Mouse (Mus musculus): Measurements from ENCODE around the gene C130050O18Rik. TPM values are rescaled to one million over a fixed set of nuclear protein-coding genes. Genes with fewer than 3 reads are reported as not detected.
A peak's percentile ranks its signal among the peaks of the same experiment; 100 is the strongest.

Gene C130050O18Rik
- polyA plus RNA-seq, 2 experiments: 0.93 to 1.3 TPM

DNA sequence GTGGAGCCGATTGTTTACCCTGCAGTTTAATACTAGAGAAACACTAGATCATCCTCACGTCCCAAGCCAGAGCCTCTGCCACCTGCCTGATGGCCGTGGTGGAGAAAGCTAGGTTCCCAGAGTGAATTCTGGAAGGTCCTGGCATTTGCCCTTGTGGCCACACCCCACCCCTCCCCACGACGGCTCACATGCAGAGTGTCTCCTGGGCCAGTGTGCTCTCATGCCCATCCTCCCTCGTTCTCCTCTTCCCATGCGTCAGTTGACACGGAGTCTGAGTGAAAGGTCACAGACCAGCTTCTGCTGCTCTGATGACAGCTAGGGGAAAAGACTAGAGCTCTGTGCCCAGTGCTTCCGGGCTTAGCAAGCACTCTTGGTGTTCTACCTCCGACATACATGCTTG, 20.5 kb upstream of the C130050O18Rik start:
- DNase-seq (ENCODE audit: low read depth in 3 of 3, low spot score in 3 of 3) (no peak), ATAC-seq (ENCODE audit: insufficient read depth) (no peak)
- WGBS (ENCODE audit: insufficient replicate concordance): 54% methylated on average over 10 of the region's 10 CpGs
- peak overlapping the region; percentile 96 for H3K9ac ChIP-seq (replicated peaks)
- no peaks in the 10 kb centered on the region for H3K9me3 ChIP-seq (ENCODE audit: control insufficient read depth, low read length)
- H3K4me1 ChIP-seq (replicated peaks; ENCODE audit: control insufficient read depth in 2 of 2, insufficient read depth in 2 of 2, low read length in 1 of 2): peaks cover 80 to 84% of the 10 kb centered on the region in 2 experiments
- TF ChIP-seq CTCF (IDR thresholded peaks at IDR 0.05; ENCODE audit: low read depth) (no peak), EP300 (IDR thresholded peaks at IDR 0.05; ENCODE audit: low read depth) (no peak)
- peak overlapping the region; percentile 36 for H3K27ac ChIP-seq
- peaks cover 16% of the 10 kb centered on the region for H3K36me3 ChIP-seq (replicated peaks; ENCODE audit: control insufficient read depth, insufficient read depth, low read depth)
- peak overlapping the region; percentile 97 for H3K4me2 ChIP-seq (ENCODE audit: low read depth)
- H3K27me3 ChIP-seq (ENCODE audit: control insufficient read depth, insufficient read depth, low read length): no peaks in the 10 kb centered on the region
- H3K4me3 ChIP-seq (ENCODE audit: insufficient read depth in 1 of 2, low read depth in 2 of 2, low read length in 2 of 2): no peak overlapping the region

DNA sequence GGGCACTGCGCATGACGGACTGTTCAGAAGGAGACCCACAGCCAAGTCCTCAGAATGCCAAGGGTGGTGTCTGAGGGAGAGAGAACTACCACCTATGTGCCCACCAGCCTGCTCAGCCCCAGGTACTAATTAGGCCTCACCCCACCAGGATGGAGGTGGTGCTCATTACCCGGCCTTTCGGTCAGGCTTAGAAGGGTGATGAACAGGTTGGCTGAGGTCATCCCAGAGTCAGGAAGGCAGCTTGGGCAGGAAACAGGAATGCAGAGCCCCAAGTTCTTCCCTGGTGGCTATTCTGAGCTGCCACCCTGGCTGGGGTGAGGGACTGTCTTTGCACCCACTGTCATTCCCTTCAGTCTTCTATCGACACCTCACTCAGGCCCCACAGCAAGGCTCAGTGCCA, 19.0 kb upstream of the C130050O18Rik start:
- WGBS (ENCODE audit: insufficient replicate concordance): 89% methylated on average over 5 of the region's 5 CpGs
- no peak for ATAC-seq (ENCODE audit: insufficient read depth)
- peak overlapping the region; percentile 32 for H3K9ac ChIP-seq (replicated peaks)
- peaks cover 16% of the 10 kb centered on the region for H3K36me3 ChIP-seq (replicated peaks; ENCODE audit: control insufficient read depth, insufficient read depth, low read depth)
- H3K4me1 ChIP-seq (replicated peaks; ENCODE audit: control insufficient read depth in 2 of 2, insufficient read depth in 2 of 2, low read length in 1 of 2): peaks cover 75 to 82% of the 10 kb centered on the region in 2 experiments
- H3K27me3 ChIP-seq (ENCODE audit: control insufficient read depth, insufficient read depth, low read length): no peaks in the 10 kb centered on the region
- H3K4me3 ChIP-seq (ENCODE audit: insufficient read depth in 1 of 2, low read depth in 2 of 2, low read length in 2 of 2): no peak overlapping the region; a peak in 1 of 4 replicates
- peak overlapping the region; percentile 100 for H3K27ac ChIP-seq
- TF ChIP-seq CTCF (IDR thresholded peaks at IDR 0.05; ENCODE audit: low read depth): no peak
- no peak for TF ChIP-seq EP300 (IDR thresholded peaks at IDR 0.05; ENCODE audit: low read depth)
- no peaks in the 10 kb centered on the region for H3K9me3 ChIP-seq (ENCODE audit: control insufficient read depth, low read length)
- DNase-seq (ENCODE audit: low read depth in 3 of 3, low spot score in 3 of 3): no peak
- peak overlapping the region; percentile 37 for H3K4me2 ChIP-seq (ENCODE audit: low read depth)

DNA sequence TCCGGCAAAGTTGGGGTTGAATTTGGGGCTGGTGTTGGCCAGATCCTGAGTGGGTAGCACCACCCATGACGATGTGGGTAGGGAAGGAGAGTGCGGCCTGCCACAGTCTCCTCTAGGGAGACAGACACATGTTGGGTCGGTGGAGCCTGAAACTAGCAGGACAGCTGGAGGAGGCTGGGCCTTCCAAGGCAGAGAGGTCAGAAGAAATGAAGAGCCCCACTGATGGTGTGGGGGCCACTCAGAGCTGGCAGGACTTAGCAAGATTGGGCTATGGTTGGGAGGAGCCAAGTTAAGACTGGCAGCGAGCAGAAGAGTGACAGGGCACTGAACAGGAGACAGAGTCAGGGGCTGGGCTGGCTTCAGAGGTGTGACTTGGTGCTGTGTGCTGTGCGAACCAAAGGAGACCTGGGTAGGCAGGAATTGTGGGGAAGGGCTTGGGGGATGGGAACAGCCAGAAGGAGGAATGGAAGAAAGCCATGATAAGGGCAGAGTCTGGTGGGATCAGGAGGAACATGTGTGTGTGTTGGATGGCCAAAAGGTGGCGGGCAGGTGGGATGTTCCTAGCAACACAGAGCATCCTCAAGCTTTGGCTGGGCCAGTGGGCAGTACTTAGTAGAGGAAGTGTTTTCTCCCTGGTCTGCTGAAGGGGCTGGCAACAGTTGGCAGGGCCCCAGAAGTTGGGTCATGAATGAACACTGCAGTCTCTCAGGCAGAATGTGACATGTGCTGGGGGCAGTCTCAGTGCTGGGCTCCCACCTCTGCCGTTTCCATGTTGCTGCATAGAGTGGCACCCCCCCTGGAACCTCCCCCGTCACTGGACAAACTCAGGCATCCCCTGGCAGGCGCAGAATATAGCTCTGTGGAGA, 17.5 kb upstream of the C130050O18Rik start:
- Histone ChIP-seq H3K27ac (peak overlapping the region; percentile 100), H3K9ac (replicated peaks) (peak overlapping the region; percentile 96), H3K4me1 (replicated peaks; ENCODE audit: control insufficient read depth in 2 of 2, insufficient read depth in 2 of 2, low read length in 1 of 2) (peaks cover 69 to 80% of the 10 kb centered on the region in 2 experiments), H3K4me2 (ENCODE audit: low read depth) (peak overlapping the region; percentile 76), H3K36me3 (replicated peaks; ENCODE audit: control insufficient read depth, insufficient read depth, low read depth) (peaks cover 29% of the 10 kb centered on the region), H3K4me3 (ENCODE audit: insufficient read depth in 1 of 2, low read depth in 2 of 2, low read length in 2 of 2) (peak overlapping the region in 1 of 2 experiments; percentile 70; a peak in 2 of 4 replicates), H3K9me3 (ENCODE audit: control insufficient read depth, low read length) (no peaks in the 10 kb centered on the region), H3K27me3 (ENCODE audit: control insufficient read depth, insufficient read depth, low read length) (no peaks in the 10 kb centered on the region)
- DNase-seq (ENCODE audit: low read depth in 3 of 3, low spot score in 3 of 3) (no peak), ATAC-seq (ENCODE audit: insufficient read depth) (no peak)
- no peak; the same call in 1 of the 2 replicates for TF ChIP-seq CTCF (IDR thresholded peaks at IDR 0.05; ENCODE audit: low read depth)
- TF ChIP-seq EP300 (IDR thresholded peaks at IDR 0.05; ENCODE audit: low read depth): no peak
- 69% methylated on average over 10 of the region's 10 CpGs for WGBS (ENCODE audit: insufficient replicate concordance)

DNA sequence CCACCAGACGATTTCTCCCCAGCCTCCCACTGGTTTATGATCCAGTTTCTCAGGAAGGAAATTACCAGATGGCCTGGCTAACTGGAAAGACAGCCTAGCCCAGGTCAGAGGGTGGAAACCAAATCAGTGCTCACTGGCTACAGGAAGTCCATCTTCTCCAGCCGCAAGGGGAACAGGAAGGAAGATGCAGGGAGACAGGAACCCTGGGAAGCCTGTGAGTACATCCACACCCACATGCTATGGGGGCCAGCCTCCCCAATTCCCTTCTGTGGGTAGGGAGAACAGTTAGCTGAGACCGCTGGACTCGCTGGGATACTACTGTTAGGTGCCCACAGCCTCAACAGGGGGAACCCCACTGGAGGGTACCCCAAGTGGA, 16.9 kb upstream of the C130050O18Rik start:
- Histone ChIP-seq H3K4me1 (replicated peaks; ENCODE audit: control insufficient read depth in 2 of 2, insufficient read depth in 2 of 2, low read length in 1 of 2) (peaks cover 65 to 74% of the 10 kb centered on the region in 2 experiments), H3K27ac (peak overlapping the region; percentile 100), H3K4me2 (ENCODE audit: low read depth) (peak overlapping the region; percentile 76), H3K9me3 (ENCODE audit: control insufficient read depth, low read length) (no peaks in the 10 kb centered on the region), H3K36me3 (replicated peaks; ENCODE audit: control insufficient read depth, insufficient read depth, low read depth) (peaks cover 36% of the 10 kb centered on the region), H3K27me3 (ENCODE audit: control insufficient read depth, insufficient read depth, low read length) (no peaks in the 10 kb centered on the region), H3K4me3 (ENCODE audit: insufficient read depth in 1 of 2, low read depth in 2 of 2, low read length in 2 of 2) (peak overlapping the region; percentile 2 to 70; a peak in 3 of 4 replicates), H3K9ac (replicated peaks) (peak overlapping the region; percentile 96)
- DNase-seq (ENCODE audit: low read depth in 3 of 3, low spot score in 3 of 3) (no peak), ATAC-seq (ENCODE audit: insufficient read depth) (no peak)
- TF ChIP-seq EP300 (IDR thresholded peaks at IDR 0.05; ENCODE audit: low read depth): no peak
- no peak for TF ChIP-seq CTCF (IDR thresholded peaks at IDR 0.05; ENCODE audit: low read depth)
- WGBS (ENCODE audit: insufficient replicate concordance): 52% methylated on average over 4 of the region's 4 CpGs

Data from liver, embryonic 14.5 days (tissue).